In genomic region chr11:69265410-69265809, GRCm38 (mm10) we compare ENCODE assay signal across 16 mouse cellular contexts. TPM values are rescaled to one million over a fixed set of nuclear protein-coding genes. Genes with fewer than 3 reads are reported as not detected.
A peak's percentile ranks its signal among the peaks of the same experiment; 100 is the strongest.
DNase-seq lines count a peak whose midpoint lies in the region; ATAC-seq lines count a peak whose summit lies in the region.
"Had no signal": no experiment of that assay in that cellular context is flagged by ENCODE, and none has a peak within 500 bp of the region (broad histone marks: within the 10 kb centered on the region; RNA-seq: fewer than 3 reads in every experiment).

No protein-coding gene starts in this region.

- 71% methylated on average over 9 of the region's 9 CpGs for WGBS in embryonic facial prominence, embryonic 13.5 days
- WGBS in embryonic facial prominence, embryonic 10.5 days: 75% methylated on average over 9 of the region's 9 CpGs
- 70% methylated on average over 9 of the region's 9 CpGs for WGBS in hindbrain, embryonic 15.5 days
- 79% methylated on average over 9 of the region's 9 CpGs for WGBS in hindbrain, embryonic 10.5 days
- 75% methylated on average over 9 of the region's 9 CpGs for WGBS in midbrain, embryonic 15.5 days
- WGBS in intestine, embryonic 15.5 days: 69% methylated on average over 9 of the region's 9 CpGs

- no peak overlapping the region for H3K4me3 ChIP-seq in embryonic facial prominence, embryonic 13.5 days
- H3K4me3 ChIP-seq in embryonic facial prominence, embryonic 10.5 days: no peak overlapping the region
- no peak overlapping the region for H3K4me3 ChIP-seq in hindbrain, embryonic 15.5 days
- H3K4me3 ChIP-seq in hindbrain, embryonic 10.5 days: no peak overlapping the region
- no peak overlapping the region for H3K4me3 ChIP-seq in midbrain, embryonic 15.5 days
- H3K4me3 ChIP-seq in intestine, embryonic 15.5 days (replicated peaks): no peak overlapping the region
- H3K4me3 ChIP-seq: limb, embryonic 10.5 days; liver, embryonic 13.5 days; megakaryocyte, embryonic 14.5 days had no signal

- peaks cover 12% of the 10 kb centered on the region for H3K4me1 ChIP-seq in embryonic facial prominence, embryonic 13.5 days
- peaks cover 14% of the 10 kb centered on the region for H3K4me1 ChIP-seq in embryonic facial prominence, embryonic 10.5 days
- H3K4me1 ChIP-seq in hindbrain, embryonic 15.5 days (replicated peaks): peaks cover 21% of the 10 kb centered on the region
- peaks cover 26% of the 10 kb centered on the region for H3K4me1 ChIP-seq in hindbrain, embryonic 10.5 days (replicated peaks)
- H3K4me1 ChIP-seq in midbrain, embryonic 15.5 days: peaks cover 23% of the 10 kb centered on the region
- peaks cover 7% of the 10 kb centered on the region; the same call in 1 of the 2 replicates for H3K4me1 ChIP-seq in intestine, embryonic 15.5 days (replicated peaks)

- H3K4me2 ChIP-seq in embryonic facial prominence, embryonic 13.5 days: no peak overlapping the region
- peak overlapping the region; percentile 51 for H3K4me2 ChIP-seq in hindbrain, embryonic 15.5 days
- H3K4me2 ChIP-seq in midbrain, embryonic 15.5 days: no peak overlapping the region
- H3K4me2 ChIP-seq in intestine, embryonic 15.5 days (replicated peaks): no peak overlapping the region
- H3K4me2 ChIP-seq: liver, embryonic 13.5 days had no signal

- H3K27ac ChIP-seq in embryonic facial prominence, embryonic 13.5 days: peak overlapping the region; percentile 13; the same call in 1 of the 2 replicates
- no peak overlapping the region for H3K27ac ChIP-seq in embryonic facial prominence, embryonic 10.5 days (replicated peaks)
- H3K27ac ChIP-seq in hindbrain, embryonic 15.5 days (replicated peaks): peak overlapping the region; percentile 79
- no peak overlapping the region for H3K27ac ChIP-seq in hindbrain, embryonic 10.5 days
- H3K27ac ChIP-seq in midbrain, embryonic 15.5 days: peak overlapping the region; percentile 73
- H3K27ac ChIP-seq in intestine, embryonic 15.5 days: no peak overlapping the region
- H3K27ac ChIP-seq: limb, embryonic 10.5 days; liver, embryonic 13.5 days had no signal

- DNase-seq in embryonic facial prominence, embryonic 10.5 days (ENCODE audit: low spot score): no peak
- no peak for DNase-seq in hindbrain, embryonic 10.5 days (ENCODE audit: low spot score)
- DNase-seq in ES-CJ7 (ENCODE audit: low read depth, low spot score) (peak; percentile 55), adipocyte (ENCODE audit: low spot score) (no peak)
- DNase-seq: kidney, adult 8-10 months; liver, embryonic 13.5 days had no signal

- H3K9me3 ChIP-seq in embryonic facial prominence, embryonic 13.5 days: no peaks in the 10 kb centered on the region
- H3K9me3 ChIP-seq in embryonic facial prominence, embryonic 10.5 days: no peaks in the 10 kb centered on the region
- H3K9me3 ChIP-seq in hindbrain, embryonic 15.5 days: no peaks in the 10 kb centered on the region
- H3K9me3 ChIP-seq in hindbrain, embryonic 10.5 days: no peaks in the 10 kb centered on the region
- H3K9me3 ChIP-seq in midbrain, embryonic 15.5 days: no peaks in the 10 kb centered on the region
- H3K9me3 ChIP-seq in intestine, embryonic 15.5 days: no peaks in the 10 kb centered on the region
- H3K9me3 ChIP-seq: heart, embryonic 12.5 days; limb, embryonic 10.5 days; liver, embryonic 13.5 days; megakaryocyte, embryonic 14.5 days had no signal

- ATAC-seq in embryonic facial prominence, embryonic 13.5 days (ENCODE audit: insufficient number of reproducible peaks, insufficient read depth, low FRiP score, low TSS enrichment, low read depth): no peak
- no peak for ATAC-seq in hindbrain, embryonic 15.5 days (ENCODE audit: low FRiP score, low read depth)
- ATAC-seq in midbrain, embryonic 15.5 days (replicated peaks): no peak
- ATAC-seq in intestine, embryonic 15.5 days: no peak
- ATAC-seq: Patski had no signal

- H3K9ac ChIP-seq in embryonic facial prominence, embryonic 13.5 days: no peak overlapping the region
- H3K9ac ChIP-seq in hindbrain, embryonic 15.5 days: no peak overlapping the region
- H3K9ac ChIP-seq in midbrain, embryonic 15.5 days: no peak overlapping the region
- H3K9ac ChIP-seq in intestine, embryonic 15.5 days: no peak overlapping the region
- H3K9ac ChIP-seq: liver, embryonic 13.5 days had no signal

- H3K27me3 ChIP-seq in embryonic facial prominence, embryonic 13.5 days: peaks cover 7% of the 10 kb centered on the region; the same call in 1 of the 2 replicates
- peaks cover 23% of the 10 kb centered on the region for H3K27me3 ChIP-seq in embryonic facial prominence, embryonic 10.5 days (replicated peaks; ENCODE audit: low read depth, poor library complexity, severe bottlenecking)
- H3K27me3 ChIP-seq in hindbrain, embryonic 15.5 days: no peaks in the 10 kb centered on the region
- H3K27me3 ChIP-seq in hindbrain, embryonic 10.5 days (ENCODE audit: insufficient read depth, poor library complexity, severe bottlenecking): peaks cover 16% of the 10 kb centered on the region
- H3K27me3 ChIP-seq in midbrain, embryonic 15.5 days (replicated peaks): 0 out of 2 replicates have a peak, but pooled peaks cover 2% of the 10 kb centered on the region
- no peaks in the 10 kb centered on the region for H3K27me3 ChIP-seq in intestine, embryonic 15.5 days (replicated peaks)
- H3K27me3 ChIP-seq: CH12.LX, Patski had no signal

- no peaks in the 10 kb centered on the region for H3K36me3 ChIP-seq in embryonic facial prominence, embryonic 13.5 days
- no peaks in the 10 kb centered on the region for H3K36me3 ChIP-seq in embryonic facial prominence, embryonic 10.5 days (replicated peaks)
- H3K36me3 ChIP-seq in hindbrain, embryonic 15.5 days: no peaks in the 10 kb centered on the region
- H3K36me3 ChIP-seq in hindbrain, embryonic 10.5 days: no peaks in the 10 kb centered on the region
- H3K36me3 ChIP-seq in midbrain, embryonic 15.5 days (replicated peaks): no peaks in the 10 kb centered on the region
- no peaks in the 10 kb centered on the region for H3K36me3 ChIP-seq in intestine, embryonic 15.5 days
- H3K36me3 ChIP-seq: heart, embryonic 12.5 days; limb, embryonic 10.5 days; liver, embryonic 13.5 days had no signal

RNA-seq across cellular contexts. Expression of gene Gucy2e, which starts 28.6 kb away (rescaled TPM):
- 0.45 and 0.62 TPM in 2 replicates for polyA plus RNA-seq in embryonic facial prominence, embryonic 13.5 days (2015; fragmentation: Nextera tagmentation; extraction: Ambion mirVana)
- polyA plus RNA-seq in embryonic facial prominence, embryonic 10.5 days (2016; fragmentation: Nextera tagmentation; extraction: Ambion mirVana): not detected in 2 replicates
- polyA plus RNA-seq in hindbrain, embryonic 15.5 days (2015; fragmentation: Nextera tagmentation; extraction: Ambion mirVana): 0.40 and 0.43 TPM in 2 replicates
- polyA plus RNA-seq in hindbrain, embryonic 10.5 days (2016; fragmentation: Nextera tagmentation; extraction: Ambion mirVana): 0.06 and 0.09 TPM in 2 replicates
- polyA plus RNA-seq in midbrain, embryonic 15.5 days (2015; fragmentation: Nextera tagmentation; extraction: Ambion mirVana): 0.75 and 0.92 TPM in 2 replicates
- 0.03 and 0.10 TPM in 2 replicates for polyA plus RNA-seq in intestine, embryonic 15.5 days (2015; fragmentation: Nextera tagmentation; extraction: Ambion mirVana)
- polyA plus RNA-seq: limb, embryonic 10.5 days; liver, embryonic 13.5 days; Patski; thymus, postnatal 0 days had no signal

RNA-seq across cellular contexts. Expression of gene Cntrob, which starts 58.2 kb away (rescaled TPM):
- polyA plus RNA-seq in embryonic facial prominence, embryonic 13.5 days (2015; fragmentation: Nextera tagmentation; extraction: Ambion mirVana): 30.4 and 33.8 TPM in 2 replicates
- 34.1 and 37.3 TPM in 2 replicates for polyA plus RNA-seq in embryonic facial prominence, embryonic 10.5 days (2016; fragmentation: Nextera tagmentation; extraction: Ambion mirVana)
- polyA plus RNA-seq in hindbrain, embryonic 15.5 days (2015; fragmentation: Nextera tagmentation; extraction: Ambion mirVana): 16.2 and 17.3 TPM in 2 replicates
- 34.2 and 36.7 TPM in 2 replicates for polyA plus RNA-seq in hindbrain, embryonic 10.5 days (2016; fragmentation: Nextera tagmentation; extraction: Ambion mirVana)
- polyA plus RNA-seq in midbrain, embryonic 15.5 days (2015; fragmentation: Nextera tagmentation; extraction: Ambion mirVana): 22.1 and 22.2 TPM in 2 replicates
- polyA plus RNA-seq in intestine, embryonic 15.5 days (2015; fragmentation: Nextera tagmentation; extraction: Ambion mirVana): 18.5 and 19.6 TPM in 2 replicates

RNA-seq across cellular contexts. Expression of gene Trappc1, which starts 58.4 kb away (rescaled TPM):
- 177 and 187 TPM in 2 replicates for polyA plus RNA-seq in embryonic facial prominence, embryonic 13.5 days (2015; fragmentation: Nextera tagmentation; extraction: Ambion mirVana)
- 152 and 159 TPM in 2 replicates for polyA plus RNA-seq in embryonic facial prominence, embryonic 10.5 days (2016; fragmentation: Nextera tagmentation; extraction: Ambion mirVana)
- 183 and 187 TPM in 2 replicates for polyA plus RNA-seq in hindbrain, embryonic 15.5 days (2015; fragmentation: Nextera tagmentation; extraction: Ambion mirVana)
- polyA plus RNA-seq in hindbrain, embryonic 10.5 days (2016; fragmentation: Nextera tagmentation; extraction: Ambion mirVana): 189 and 208 TPM in 2 replicates
- polyA plus RNA-seq in midbrain, embryonic 15.5 days (2015; fragmentation: Nextera tagmentation; extraction: Ambion mirVana): 182 and 184 TPM in 2 replicates
- polyA plus RNA-seq in intestine, embryonic 15.5 days (2015; fragmentation: Nextera tagmentation; extraction: Ambion mirVana): 135 and 147 TPM in 2 replicates

Comparison
In these comparisons a context has a peak if more than half of its experiments do, and no peak if none do; other contexts are left out.
1. H3K27ac ChIP-seq: peak in embryonic facial prominence, embryonic 13.5 days (single experiment), hindbrain, embryonic 15.5 days (single experiment) and midbrain, embryonic 15.5 days (single experiment); none in embryonic facial prominence, embryonic 10.5 days (single experiment), hindbrain, embryonic 10.5 days (single experiment) and intestine, embryonic 15.5 days (single experiment).